Mouse (Mus musculus): ENCODE results near the gene Frmpd3.

GRCm38 (mm10) chrX:140407593-140407992 is 65.5 kb downstream of the Frmpd3 start:
- TF ChIP-seq POLR2A (IDR thresholded peaks at IDR 0.05; ENCODE audit: insufficient read depth, low read length) (no peak), CTCF (IDR thresholded peaks at IDR 0.05; ENCODE audit: low read depth, low read length) (no peak), EP300 (IDR thresholded peaks at IDR 0.05; ENCODE audit: insufficient read depth, low read depth, low read length) (no peak)

Data from ES-Bruce4 (cell line).